Mouse (Mus musculus): ENCODE results near the gene Upb1.

DNA sequence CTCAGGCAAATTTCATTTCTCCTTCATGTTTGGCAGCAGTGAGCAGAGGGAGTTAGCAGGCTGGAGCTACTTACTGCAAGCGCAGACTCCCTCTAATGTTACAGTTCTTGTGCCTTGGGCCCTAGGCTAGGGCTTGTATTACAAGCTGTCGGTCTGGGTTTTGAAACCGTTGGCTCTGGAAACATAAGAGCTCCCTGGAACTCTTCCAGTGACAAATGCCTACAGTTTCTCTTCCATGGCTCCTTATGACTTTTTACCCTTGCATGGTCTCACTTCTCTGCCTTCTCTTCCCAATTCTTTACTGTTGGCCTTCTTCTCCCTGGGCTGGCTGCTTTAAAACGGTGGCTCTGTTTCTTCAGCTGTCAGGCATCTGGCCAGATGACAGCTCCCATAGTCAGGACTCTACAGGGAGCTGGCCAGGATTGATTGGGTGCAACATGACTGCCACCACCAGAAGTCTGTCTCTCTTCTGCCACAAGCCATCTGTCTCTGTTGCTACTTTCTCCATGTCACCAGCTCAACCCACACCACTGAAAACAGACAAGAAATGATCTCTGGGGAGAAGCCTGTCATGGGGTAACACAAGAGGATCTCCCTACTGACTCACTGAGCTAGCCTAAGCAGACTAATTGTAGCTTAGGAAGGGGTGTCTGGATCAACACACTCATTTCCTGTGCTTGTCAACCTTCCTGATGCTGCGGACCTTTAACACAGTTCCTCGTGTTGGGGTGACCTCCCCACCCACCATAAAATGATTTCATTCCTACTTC lies 65.1 kb downstream of the Upb1 start:
- TF ChIP-seq CTCF (IDR thresholded peaks at IDR 0.05; ENCODE audit: borderline replicate concordance, control insufficient read depth, extremely low read depth, insufficient read depth, low read length, poor library complexity), result no peak
- no peak for TF ChIP-seq POLR2A (IDR thresholded peaks at IDR 0.05; ENCODE audit: control insufficient read depth, extremely low read depth, insufficient read depth, low read length, poor library complexity)
